Mouse (Mus musculus): ENCODE data around the gene Slc3a1.

Gene Slc3a1

DNA sequence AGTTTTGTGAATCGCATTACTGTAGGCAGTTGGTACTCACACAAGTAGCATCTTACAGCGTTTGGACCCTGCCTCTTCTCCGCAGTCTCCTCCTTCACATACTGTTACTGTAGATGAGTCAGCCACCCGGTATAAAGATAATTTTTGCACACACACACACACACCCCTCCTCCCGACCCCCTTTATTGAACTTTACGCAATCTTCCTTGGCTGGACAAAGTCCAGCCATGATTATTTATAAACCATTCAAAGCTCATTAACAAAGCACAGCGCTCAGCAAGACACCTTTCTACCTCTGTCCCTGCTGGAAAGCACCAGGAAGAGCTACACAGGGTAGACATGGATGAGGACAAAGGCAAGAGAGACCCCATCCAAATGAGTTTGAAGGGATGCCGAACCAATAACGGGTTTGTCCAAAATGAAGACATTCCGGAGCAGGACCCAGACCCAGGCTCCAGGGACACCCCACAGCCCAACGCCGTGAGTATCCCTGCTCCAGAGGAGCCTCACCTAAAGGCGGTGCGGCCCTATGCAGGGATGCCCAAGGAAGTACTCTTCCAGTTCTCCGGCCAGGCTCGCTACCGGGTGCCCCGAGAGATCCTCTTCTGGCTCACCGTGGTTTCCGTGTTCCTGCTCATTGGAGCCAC, at the start of gene Slc3a1:
Gene Slc3a1 (plus strand): TSS at position 284 of the 647 bp plus-strand sequence.
- no peak for DNase-seq

DNA sequence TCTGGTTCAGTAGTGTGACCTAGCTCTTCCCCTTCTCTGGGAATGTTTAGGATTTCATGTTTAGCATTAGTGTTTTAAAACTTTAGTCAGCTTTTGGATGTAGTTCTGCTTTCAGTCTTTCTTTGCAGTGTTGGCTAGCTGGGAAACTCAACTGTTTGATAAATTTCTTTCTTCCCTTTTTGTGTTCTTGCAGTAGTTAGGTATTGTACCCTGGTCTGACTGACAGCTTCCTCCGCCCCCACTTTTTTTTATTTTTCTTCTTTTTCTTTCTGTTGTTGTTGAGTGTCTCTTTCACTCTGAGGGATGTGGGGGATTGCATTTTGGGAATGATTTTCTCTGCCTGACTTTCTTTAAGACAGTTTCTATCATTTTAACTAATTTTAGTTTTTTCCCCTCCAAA, 46.5 kb upstream of the Slc3a1 start:
- no peak for DNase-seq

- DNase-seq: no peak
Observed at GRCm38 (mm10) chr17:84982735-84983134, 45.4 kb upstream of the Slc3a1 start.

- DNase-seq: no peak
Observed at GRCm38 (mm10) chr17:84986368-84986767, 41.8 kb upstream of the Slc3a1 start.

DNA sequence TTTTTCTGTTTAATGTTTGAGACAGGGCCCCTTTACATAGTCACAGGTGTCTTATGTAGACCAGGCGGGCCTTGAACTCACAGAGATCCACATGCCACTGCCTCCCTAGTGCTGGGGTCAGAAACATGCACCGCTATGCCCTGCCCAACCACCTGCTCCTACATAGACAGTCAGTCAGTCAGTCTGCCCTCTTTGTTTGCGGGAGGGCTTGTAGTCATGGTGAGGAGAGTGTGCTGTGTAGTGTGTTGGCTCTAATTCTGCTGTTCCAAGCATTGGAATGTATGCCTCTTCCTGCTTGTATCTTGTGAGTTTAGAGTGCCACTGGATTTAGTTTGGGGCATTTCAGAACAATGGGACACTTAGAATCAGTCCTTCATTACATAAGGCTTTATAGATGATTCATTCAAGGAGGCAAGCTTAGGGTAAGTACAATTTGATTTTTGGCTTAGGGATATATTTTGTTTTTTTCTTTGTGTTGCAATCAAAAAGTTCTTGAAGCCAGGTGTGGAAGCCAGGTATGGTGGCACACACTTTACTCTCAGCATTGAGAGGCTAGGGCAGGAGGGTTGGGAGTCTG, 40.3 kb upstream of the Slc3a1 start:
- DNase-seq: no peak

DNA sequence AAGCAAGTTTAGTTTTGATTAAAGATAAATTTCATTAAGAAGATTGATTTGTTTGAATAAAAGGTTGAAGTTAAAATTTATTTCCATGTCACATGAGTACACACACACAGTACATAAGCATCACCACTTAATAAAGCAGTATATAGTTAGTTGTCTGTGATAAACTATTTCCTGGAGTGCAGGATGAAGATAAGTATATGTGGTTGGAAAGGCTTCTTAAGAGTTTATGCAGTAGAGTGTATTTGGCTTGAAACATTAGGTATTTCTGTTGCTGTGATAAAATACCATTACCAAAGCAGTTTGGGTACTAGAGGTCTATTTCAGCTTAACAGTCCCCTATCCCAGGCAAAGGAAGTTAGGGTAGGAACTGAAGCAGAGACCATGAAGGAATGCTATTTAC, 39.7 kb upstream of the Slc3a1 start:
- DNase-seq: no peak

DNA sequence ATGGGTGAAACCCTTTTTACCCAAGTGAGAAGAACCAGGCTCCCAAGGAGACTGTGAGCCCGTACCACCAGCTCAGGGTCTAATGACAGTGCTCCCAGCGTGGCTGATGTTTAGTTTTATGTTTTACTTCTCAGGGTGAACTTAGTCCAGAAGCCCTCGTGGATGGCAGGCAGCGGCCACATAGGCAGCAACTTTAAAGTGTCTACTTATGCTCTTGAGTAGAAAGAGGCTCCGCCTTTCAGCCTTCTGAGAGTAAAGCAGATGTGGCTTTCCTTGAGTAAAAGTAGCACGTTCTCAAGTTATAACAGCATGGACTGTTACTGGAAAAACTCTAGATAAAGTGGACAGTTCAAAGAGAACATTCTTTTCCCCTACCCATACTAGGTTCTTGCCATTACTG, 32.3 kb upstream of the Slc3a1 start:
- DNase-seq: no peak

DNA sequence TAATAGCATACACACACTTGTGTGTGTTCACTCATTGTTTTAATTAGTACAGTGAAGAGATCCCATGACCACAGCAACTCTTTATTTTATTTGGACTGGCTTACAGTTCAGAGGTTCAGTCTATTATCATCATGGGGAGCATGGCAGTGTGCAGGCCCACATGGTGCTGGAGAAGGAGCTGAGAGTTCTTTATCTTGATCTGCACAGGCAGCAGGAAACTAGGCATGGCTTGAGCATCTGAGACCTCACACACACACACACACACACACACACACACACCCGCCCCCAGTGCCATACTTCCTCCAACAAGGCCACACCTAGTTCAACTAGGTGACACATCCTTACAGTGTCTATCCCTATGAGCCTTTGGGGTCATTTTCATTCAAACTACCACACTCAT, 30.5 kb upstream of the Slc3a1 start:
- no peak for DNase-seq

DNA sequence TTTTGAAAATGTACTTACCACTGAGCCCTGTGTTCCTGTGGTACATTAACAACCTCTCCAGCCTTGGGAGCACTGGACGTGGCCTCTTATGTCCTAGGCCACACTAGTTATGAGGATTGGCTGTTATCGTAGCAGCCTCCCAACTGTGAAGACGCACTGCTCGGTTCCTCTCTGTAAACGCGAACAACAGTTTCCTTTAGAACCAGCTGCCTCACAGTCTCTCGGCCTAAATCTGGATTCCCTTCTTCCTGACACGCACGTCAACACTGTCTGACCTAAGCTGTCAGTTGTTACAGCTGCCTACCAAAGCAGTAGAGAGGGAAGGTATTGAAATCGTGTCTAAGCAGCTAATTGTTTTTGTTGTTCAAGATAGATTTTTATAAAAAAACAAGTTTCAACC, 28.5 kb upstream of the Slc3a1 start:
- DNase-seq: no peak

- no peak for DNase-seq
Observed at GRCm38 (mm10) chr17:85013485-85013884, 14.7 kb upstream of the Slc3a1 start.

DNA sequence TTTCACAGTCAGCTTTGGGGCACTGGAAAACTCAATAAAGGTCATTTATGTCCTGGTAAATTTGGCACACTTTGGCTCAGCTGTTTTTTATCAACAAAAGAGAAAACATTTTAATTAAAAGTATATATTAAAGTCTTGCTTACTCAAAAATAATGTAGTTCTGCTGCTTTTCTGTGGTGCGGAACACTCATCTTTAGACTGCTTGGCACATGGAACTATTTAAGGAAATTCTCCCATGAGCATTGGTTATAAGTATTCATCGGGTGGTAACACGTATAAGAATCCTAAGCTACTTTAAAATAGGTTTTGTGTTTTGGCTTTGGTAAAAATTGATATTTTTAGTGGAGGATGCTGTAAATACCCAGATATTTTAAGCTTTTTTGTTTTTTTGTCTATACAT, 13.5 kb upstream of the Slc3a1 start:
- DNase-seq: no peak

DNA sequence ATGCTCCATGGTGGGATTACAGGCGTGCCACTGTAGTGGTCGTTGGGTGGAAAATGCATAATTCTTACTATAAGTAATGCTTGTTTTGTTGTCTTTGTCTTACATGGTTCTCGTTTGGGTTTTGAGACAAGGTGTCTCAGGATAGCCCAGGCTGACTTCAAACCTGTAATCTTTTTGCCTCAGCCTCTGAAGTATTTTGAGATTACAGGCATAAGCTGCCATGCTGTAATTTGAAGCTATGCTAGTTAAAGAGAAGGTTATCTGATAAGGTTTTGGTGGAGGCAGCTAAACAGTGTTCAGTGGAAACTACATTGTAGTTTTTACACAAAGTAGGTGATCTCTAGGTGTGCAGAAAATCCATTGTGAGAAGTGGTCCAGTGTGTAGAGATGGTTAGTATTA, 9.8 kb upstream of the Slc3a1 start:
- no peak for DNase-seq

GRCm38 (mm10) chr17:85018794-85019193, 9.4 kb upstream of the Slc3a1 start:
- no peak for DNase-seq

GRCm38 (mm10) chr17:85020343-85020742, 7.8 kb upstream of the Slc3a1 start:
- no peak for DNase-seq

- peak; percentile 43 for DNase-seq
Observed at GRCm38 (mm10) chr17:85023247-85024167, 4.7 kb upstream of the Slc3a1 start.

- no peak for DNase-seq
Observed at GRCm38 (mm10) chr17:85024237-85024636, 3.9 kb upstream of the Slc3a1 start.

- no peak for DNase-seq
Observed at GRCm38 (mm10) chr17:85025151-85025550, 3.0 kb upstream of the Slc3a1 start.

DNA sequence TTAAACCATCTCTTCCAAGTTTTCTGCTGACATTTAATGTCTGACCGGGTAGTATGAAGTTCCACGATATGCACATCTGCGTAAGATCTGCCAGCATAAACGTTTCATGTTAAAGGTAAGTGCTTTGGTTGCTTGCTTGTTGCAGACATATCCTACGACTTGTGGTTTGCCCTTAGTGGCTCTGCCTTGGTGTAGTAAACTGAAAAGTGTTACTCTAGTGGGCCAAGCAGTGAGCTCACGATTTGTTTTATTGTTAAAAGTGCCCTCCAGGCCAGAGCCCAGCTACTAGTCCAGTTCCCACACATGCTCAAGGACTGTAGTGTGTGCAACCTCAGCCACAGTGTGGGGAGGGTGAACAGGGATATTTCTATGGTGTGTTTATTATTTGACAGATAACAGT, 1.7 kb upstream of the Slc3a1 start:
- DNase-seq: no peak

- DNase-seq: no peak
Observed at GRCm38 (mm10) chr17:85027247-85027646, 929 bp upstream of the Slc3a1 start.

GRCm38 (mm10) chr17:85028797-85029196, 621 bp downstream of the Slc3a1 start:
- no peak for DNase-seq

DNA sequence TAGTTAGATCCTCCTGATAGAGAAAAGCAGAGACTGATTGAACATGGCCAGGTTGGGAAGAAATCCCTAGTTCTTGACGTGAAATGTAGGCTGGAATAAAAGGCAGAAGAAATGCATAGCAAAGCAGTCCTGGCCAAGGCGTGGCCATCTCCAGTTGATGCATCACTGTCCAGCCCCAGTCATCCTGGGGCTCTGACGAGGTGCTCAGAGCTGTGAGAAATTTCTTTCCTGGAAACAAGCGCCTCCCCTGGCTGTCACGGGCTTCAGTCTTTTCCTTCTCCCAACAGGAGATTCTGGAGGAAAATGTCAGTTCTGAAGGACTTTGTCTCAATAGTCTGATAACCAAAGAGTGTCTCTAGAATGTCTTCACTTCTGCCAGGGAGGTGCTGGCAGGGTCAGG, 2.5 kb downstream of the Slc3a1 start:
- no peak for DNase-seq

DNA sequence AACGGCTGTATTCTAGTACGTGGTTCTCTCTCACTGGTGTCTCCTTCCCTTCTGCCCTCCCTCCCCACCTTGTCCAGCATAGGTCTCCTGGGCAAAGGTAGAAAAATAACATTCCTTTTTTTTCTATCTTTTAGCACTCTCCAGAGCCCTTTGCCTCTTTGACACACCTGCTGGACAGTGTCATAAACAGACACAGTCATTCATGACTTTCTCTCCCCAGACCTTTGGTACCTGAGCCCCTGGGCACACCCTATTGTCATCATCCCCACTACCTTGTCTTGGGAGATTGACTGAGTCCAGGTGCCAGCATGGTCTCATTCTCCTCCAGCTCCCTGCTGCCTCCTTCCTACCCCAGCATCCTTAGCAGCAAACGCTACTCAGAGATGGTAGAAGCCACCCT, 4.9 kb downstream of the Slc3a1 start:
- no peak for DNase-seq

- DNase-seq: peak; percentile 35
Observed at GRCm38 (mm10) chr17:85034068-85034467, 5.9 kb downstream of the Slc3a1 start.

GRCm38 (mm10) chr17:85037855-85038254, 9.7 kb downstream of the Slc3a1 start:
- DNase-seq: no peak
